9 mouse cellular contexts compared by ENCODE assay signal in the genomic region with DNA sequence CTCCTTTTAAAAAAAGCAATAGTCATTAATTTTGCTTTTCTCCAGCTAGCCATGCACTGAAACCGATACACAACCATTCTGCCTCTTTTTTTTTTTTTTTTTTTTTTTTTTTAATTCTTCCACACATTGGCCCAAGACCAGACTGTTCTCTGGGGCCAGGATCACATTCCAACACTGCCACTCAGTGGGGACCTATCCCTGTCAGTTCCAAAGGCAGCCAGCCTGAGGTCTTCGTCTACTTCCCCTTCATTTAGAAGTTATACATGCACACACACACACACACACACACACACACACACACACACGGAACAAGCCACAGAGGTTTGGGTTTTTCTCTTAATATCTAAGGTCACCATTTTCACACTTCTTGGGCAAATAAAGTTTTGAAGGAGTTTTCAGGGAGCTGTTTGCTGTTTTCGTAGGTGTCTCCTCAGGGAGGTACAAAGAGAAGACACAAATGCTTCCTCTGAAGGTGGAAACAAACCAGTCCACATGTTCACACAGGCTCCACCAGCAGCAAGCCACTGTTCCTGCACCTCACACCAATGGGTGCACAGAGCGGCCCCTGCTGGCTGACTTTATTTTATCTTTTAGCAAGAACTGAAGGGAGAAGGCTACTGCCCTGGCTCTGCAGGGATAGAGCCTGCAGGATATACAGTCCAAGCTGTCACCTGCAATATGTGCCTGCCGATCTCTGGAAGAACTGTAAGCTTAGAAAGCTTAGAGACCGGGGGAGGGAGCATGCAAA.
DNase-seq lines count a peak whose midpoint lies in the region; ATAC-seq and TF ChIP-seq lines count a peak whose summit lies in the region.
"Had no signal": no experiment of that assay in that cellular context is flagged by ENCODE, and none has a peak within 500 bp of the region (broad histone marks: within the 10 kb centered on the region; RNA-seq: fewer than 3 reads in every experiment).

No protein-coding gene starts in this region.

- H3K9me3 ChIP-seq in intestine, embryonic 15.5 days: no peaks in the 10 kb centered on the region
- H3K9me3 ChIP-seq in midbrain, embryonic 12.5 days: no peaks in the 10 kb centered on the region

- no peak overlapping the region; the same call in 1 of the 2 replicates for H3K27ac ChIP-seq in intestine, embryonic 15.5 days
- H3K27ac ChIP-seq in midbrain, embryonic 12.5 days (replicated peaks): no peak overlapping the region
- H3K27ac ChIP-seq in spleen, adult 2 months (ENCODE audit: insufficient read depth, low read length): no peak overlapping the region

- TF ChIP-seq POLR2A in spleen, adult 2 months (IDR thresholded peaks at IDR 0.05; ENCODE audit: low read depth, low read length): no peak

- H3K4me1 ChIP-seq in intestine, embryonic 15.5 days (replicated peaks): 0 out of 2 replicates have a peak, but pooled peaks cover 6% of the 10 kb centered on the region
- H3K4me1 ChIP-seq in midbrain, embryonic 12.5 days: no peaks in the 10 kb centered on the region; the same call in 1 of the 2 replicates
- no peaks in the 10 kb centered on the region for H3K4me1 ChIP-seq in spleen, adult 2 months (ENCODE audit: control insufficient read depth, insufficient read depth, insufficient read length)

- H3K27me3 ChIP-seq in intestine, embryonic 15.5 days (replicated peaks): no peaks in the 10 kb centered on the region
- peaks cover 3% of the 10 kb centered on the region; the same call in 1 of the 2 replicates for H3K27me3 ChIP-seq in midbrain, embryonic 12.5 days
- no peaks in the 10 kb centered on the region for H3K27me3 ChIP-seq in spleen, adult 2 months (ENCODE audit: control insufficient read depth, insufficient read depth, low read length)

- intact Hi-C loops in left cerebral cortex, postnatal 10 days (cut with DNase I): loop anchor here (2.0 kb wide), 1 partner anchor 330 kb away; no protein-coding TSS in a partner anchor

- peak; percentile 89 for ATAC-seq in intestine, embryonic 15.5 days
- peak; percentile 81 for ATAC-seq in midbrain, embryonic 12.5 days (ENCODE audit: low FRiP score, low read depth)
- no peak for ATAC-seq in inflammation-experienced regulatory T-cells, adult 6 months

- no peak overlapping the region for H3K9ac ChIP-seq in intestine, embryonic 15.5 days
- no peak overlapping the region for H3K9ac ChIP-seq in midbrain, embryonic 12.5 days (replicated peaks)

- 0 out of 2 replicates have a peak overlapping the region, but pooled peaks have one; percentile 33 for H3K4me2 ChIP-seq in intestine, embryonic 15.5 days (replicated peaks)
- no peak overlapping the region for H3K4me2 ChIP-seq in midbrain, embryonic 12.5 days (replicated peaks)

- H3K4me3 ChIP-seq in intestine, embryonic 15.5 days (replicated peaks): no peak overlapping the region
- no peak overlapping the region for H3K4me3 ChIP-seq in midbrain, embryonic 12.5 days
- H3K4me3 ChIP-seq in spleen, adult 2 months (ENCODE audit: extremely low read depth, insufficient read depth, insufficient read length): no peak overlapping the region
- H3K4me3 ChIP-seq: myocyte had no signal

- 27% methylated on average over 7 of the region's 7 CpGs for WGBS in intestine, embryonic 15.5 days
- WGBS in midbrain, embryonic 12.5 days: 29% methylated on average over 7 of the region's 7 CpGs
- WGBS in spleen, adult 2 months: 13% methylated on average over 7 of the region's 7 CpGs

- peak; percentile 69 for DNase-seq in ZHBTc4 (ENCODE audit: low read depth, low spot score)
- DNase-seq in cerebellum, postnatal 36 days: peak; percentile 74 to 84
- DNase-seq in gastrocnemius, adult 8-10 months (ENCODE audit: low spot score in 2 of 2): peak; percentile 63 to 70
- DNase-seq in left cerebral cortex, postnatal 10 days (ENCODE audit: extremely low spot score in 1 of 2, low spot score in 2 of 2): peak; percentile 71 to 86
- peak; percentile 4 to 31 for DNase-seq in spleen, adult 2 months (ENCODE audit: low read depth in 1 of 2, low spot score in 2 of 2)

- peak; percentile 40; the same call in 1 of the 2 replicates for TF ChIP-seq CTCF in spleen, adult 2 months (IDR thresholded peaks at IDR 0.05; ENCODE audit: extremely low read depth, insufficient read depth, insufficient read length, insufficient replicate concordance)

- no peaks in the 10 kb centered on the region for H3K36me3 ChIP-seq in intestine, embryonic 15.5 days
- no peaks in the 10 kb centered on the region for H3K36me3 ChIP-seq in midbrain, embryonic 12.5 days
- H3K36me3 ChIP-seq in spleen, adult 2 months (ENCODE audit: control insufficient read depth, insufficient read depth, low read length): no peaks in the 10 kb centered on the region

Comparison
In these comparisons a context has a peak if more than half of its experiments do, and no peak if none do; other contexts are left out.
1. DNase-seq: peak in every context shown above with its lines; median percentile 79 in cerebellum, postnatal 36 days; 78 in left cerebral cortex, postnatal 10 days; 69 in ZHBTc4; 66 in gastrocnemius, adult 8-10 months; 18 in spleen, adult 2 months.